Mouse (Mus musculus): ENCODE results near the gene R3hdml.

- TF ChIP-seq CTCF (IDR thresholded peaks at IDR 0.05; ENCODE audit: borderline replicate concordance, insufficient read depth, low read length) (no peak), POLR2A (IDR thresholded peaks at IDR 0.05; ENCODE audit: low read depth, low read length) (no peak)
Measured at GRCm38 (mm10) chr2:163494456-163494855, 2.3 kb downstream of the R3hdml start.
